Mouse (Mus musculus) stomach, postnatal 0 days (tissue): Measurements from ENCODE around the gene Dnal4. TPM values are rescaled to one million over a fixed set of nuclear protein-coding genes. Genes with fewer than 3 reads are reported as not detected.

Source experiments
- ATAC-seq: fragments of 200-750 bp; cut with Nextera tagmentation; 2 replicates; pipeline ENCODE4 v1.8.0; 2017; ENCODE audit not compliant: low FRiP score, low TSS enrichment
- DNase-seq: peaks from one replicate; pipeline ENCODE4 v3.0.0-alpha.2; 2016; ENCODE audit warnings: low spot score
- H3K27ac ChIP-seq: fragments of 300-500 bp; sonication (generic); replicated peaks from 2 replicates; pipeline ENCODE4 v1.5.1; 2014; ENCODE audit warnings: mild to moderate bottlenecking, control low read depth
- H3K27me3 ChIP-seq: fragments of 300-500 bp; sonication (generic); 2 replicates; pipeline ENCODE4 v1.6.1; 2014; ENCODE audit warnings: low read length; ENCODE audit not compliant: control insufficient read depth, insufficient read depth
- H3K36me3 ChIP-seq: fragments of 300-500 bp; sonication (generic); 2 replicates; pipeline ENCODE4 v1.6.1; 2014; ENCODE audit warnings: low read length, mixed read lengths; ENCODE audit not compliant: control insufficient read depth, insufficient read depth
- H3K4me1 ChIP-seq: fragments of 300-500 bp; sonication (generic); replicated peaks from 2 replicates; pipeline ENCODE4 v1.6.1; 2014; ENCODE audit warnings: antibody characterized with exemption; ENCODE audit not compliant: control insufficient read depth, insufficient read depth
- H3K4me2 ChIP-seq: fragments of 300-500 bp; sonication (generic); replicated peaks from 2 replicates; pipeline ENCODE4 v1.6.1; 2014; ENCODE audit warnings: low read depth, mild to moderate bottlenecking, control low read depth, moderate library complexity
- H3K4me3 ChIP-seq: fragments of 300-500 bp; sonication (generic); 2 replicates; pipeline ENCODE4 v1.5.1; 2014; ENCODE audit warnings: low read depth, low read length, control low read depth
- H3K9ac ChIP-seq: fragments of 300-500 bp; sonication (generic); 2 replicates; pipeline ENCODE4 v1.6.1; 2014; ENCODE audit warnings: mild to moderate bottlenecking, low read length, control low read depth, mixed read lengths
- H3K9me3 ChIP-seq: fragments of 300-500 bp; sonication (generic); 2 replicates; pipeline ENCODE4 v1.6.1; 2016; ENCODE audit warnings: low read length; ENCODE audit not compliant: control insufficient read depth
- CTCF ChIP-seq: IDR thresholded peaks from 2 replicates; pipeline ENCODE4 v1.5.1; 2016; ENCODE audit warnings: antibody characterized with exemption, low read depth, mild to moderate bottlenecking, moderate library complexity
- EP300 ChIP-seq: optimal IDR thresholded peaks from 2 replicates; pipeline ENCODE3; 2016; ENCODE audit warnings: antibody characterized with exemption
- WGBS: fragments of 180-500 bp; shearing (Covaris S2); extraction: QIAGEN DNeasy Blood & Tissue Kit; methylation state at CpG from one replicate; pipeline ENCODE4 v1.1.7; 2014; 5-methylcytosine and 5-hydroxymethylcytosine counted together
- polyA plus RNA-seq: library from polyadenylated mRNA; unstranded; fragments of >200 nt; fragmentation: Nextera tagmentation; extraction: Ambion mirVana; gene quantifications from 2 replicates; pipeline ENCODE4 v1.2.1, GENCODE M21; 2015

Dnal4 gene
- polyA plus RNA-seq, 1 experiment from 2014 or later, result 31.4 TPM

GRCm38 (mm10) chr15:79803533-79804351, 26.1 kb upstream of the Dnal4 start:
- ATAC-seq, result peak; percentile 40
- peak overlapping the region; percentile 91 for H3K4me2 ChIP-seq
- H3K36me3 ChIP-seq, result no peaks in the 10 kb centered on the region
- TF ChIP-seq CTCF (peak; percentile 38; the same call in 1 of the 2 replicates), EP300 (no peak)
- H3K4me3 ChIP-seq, result peak overlapping the region; percentile 57
- no peak overlapping the region for H3K27ac ChIP-seq
- peak; percentile 38 for DNase-seq
- peaks cover 5% of the 10 kb centered on the region; the same call in 1 of the 2 replicates for H3K27me3 ChIP-seq
- WGBS, result 4% methylated on average over 77 of the region's 81 CpGs
- no peaks in the 10 kb centered on the region for H3K9me3 ChIP-seq
- H3K4me1 ChIP-seq, result no peaks in the 10 kb centered on the region
- H3K9ac ChIP-seq, result peak overlapping the region; percentile 59

- no peaks in the 10 kb centered on the region for H3K9me3 ChIP-seq
- H3K27me3 ChIP-seq, result peaks cover 5% of the 10 kb centered on the region; the same call in 1 of the 2 replicates
- no peak overlapping the region for H3K27ac ChIP-seq
- no peaks in the 10 kb centered on the region for H3K4me1 ChIP-seq
- H3K36me3 ChIP-seq, result no peaks in the 10 kb centered on the region
- no peak for DNase-seq
- H3K9ac ChIP-seq, result no peak overlapping the region
- TF ChIP-seq CTCF, result no peak
- no peak for TF ChIP-seq EP300
- WGBS, result 59% methylated on average over 4 of the region's 4 CpGs
- H3K4me2 ChIP-seq, result no peak overlapping the region
- no peak overlapping the region for H3K4me3 ChIP-seq
- ATAC-seq, result no peak
These were observed 24.7 kb upstream of the Dnal4 start for GRCm38 (mm10) chr15:79802304-79802703.

GRCm38 (mm10) chr15:79801646-79802045, 24.0 kb upstream of the Dnal4 start:
- 76% methylated on average over 2 of the region's 2 CpGs for WGBS
- no peak for ATAC-seq
- Histone ChIP-seq H3K4me1 (no peaks in the 10 kb centered on the region), H3K27me3 (peaks cover 5% of the 10 kb centered on the region; the same call in 1 of the 2 replicates), H3K9me3 (no peaks in the 10 kb centered on the region), H3K4me2 (no peak overlapping the region), H3K9ac (no peak overlapping the region), H3K27ac (no peak overlapping the region), H3K4me3 (no peak overlapping the region), H3K36me3 (no peaks in the 10 kb centered on the region)
- no peak for DNase-seq
- TF ChIP-seq EP300 (no peak), CTCF (no peak)

- no peak for DNase-seq
- Histone ChIP-seq H3K4me1 (no peaks in the 10 kb centered on the region), H3K36me3 (no peaks in the 10 kb centered on the region), H3K4me2 (no peak overlapping the region), H3K9me3 (no peaks in the 10 kb centered on the region), H3K9ac (no peak overlapping the region), H3K27ac (no peak overlapping the region), H3K27me3 (peaks cover 5% of the 10 kb centered on the region; the same call in 1 of the 2 replicates), H3K4me3 (no peak overlapping the region)
- TF ChIP-seq EP300 (no peak), CTCF (no peak)
- 59% methylated on average over 11 of the region's 11 CpGs for WGBS
- ATAC-seq, result no peak
These were observed 23.1 kb upstream of the Dnal4 start for GRCm38 (mm10) chr15:79800701-79801100.

GRCm38 (mm10) chr15:79798591-79798990, 20.9 kb upstream of the Dnal4 start:
- Histone ChIP-seq H3K4me2 (no peak overlapping the region), H3K27me3 (no peaks in the 10 kb centered on the region), H3K36me3 (no peaks in the 10 kb centered on the region), H3K4me3 (no peak overlapping the region), H3K27ac (no peak overlapping the region), H3K9me3 (no peaks in the 10 kb centered on the region), H3K9ac (no peak overlapping the region), H3K4me1 (no peaks in the 10 kb centered on the region)
- no peak for TF ChIP-seq CTCF
- no peak for TF ChIP-seq EP300
- ATAC-seq, result no peak
- 82% methylated on average over 10 of the region's 10 CpGs for WGBS
- DNase-seq, result no peak

- Histone ChIP-seq H3K4me2 (no peak overlapping the region), H3K9ac (no peak overlapping the region), H3K9me3 (no peaks in the 10 kb centered on the region), H3K4me3 (no peak overlapping the region), H3K36me3 (no peaks in the 10 kb centered on the region), H3K27ac (no peak overlapping the region), H3K27me3 (no peaks in the 10 kb centered on the region), H3K4me1 (no peaks in the 10 kb centered on the region)
- DNase-seq, result no peak
- ATAC-seq, result no peak
- TF ChIP-seq CTCF (no peak), EP300 (no peak)
- 80% methylated on average over 8 of the region's 8 CpGs for WGBS
These were observed 20.0 kb upstream of the Dnal4 start for GRCm38 (mm10) chr15:79797680-79798079.
